Mouse (Mus musculus) neural tube, embryonic 10.5 days (tissue): ENCODE results near the gene Otop2.

Experiments used
- DNase-seq: peaks from one replicate; pipeline ENCODE4 v3.0.0-alpha.2; 2017; ENCODE audit warnings: low spot score; ENCODE audit errors: extremely low spot score

Otop2 gene

GRCm38 (mm10) chr11:115306863-115307262 lies at the start of gene Otop2:
Gene Otop2, plus strand, starts transcription at chr11:115307163.
- DNase-seq: no peak

GRCm38 (mm10) chr11:115257775-115258510 lies 49.0 kb upstream of the Otop2 start:
- no peak for DNase-seq

- DNase-seq: no peak
Measured at GRCm38 (mm10) chr11:115259134-115259533, 47.8 kb upstream of the Otop2 start.

GRCm38 (mm10) chr11:115262954-115263353 lies 44.0 kb upstream of the Otop2 start:
- no peak for DNase-seq

GRCm38 (mm10) chr11:115264136-115264861 lies 42.7 kb upstream of the Otop2 start:
- DNase-seq: no peak

- peak; percentile 61 for DNase-seq
Measured at GRCm38 (mm10) chr11:115264862-115265668, 41.9 kb upstream of the Otop2 start.

GRCm38 (mm10) chr11:115265771-115266399 lies 41.1 kb upstream of the Otop2 start:
- no peak for DNase-seq

GRCm38 (mm10) chr11:115266400-115266778 lies 40.6 kb upstream of the Otop2 start:
- peak; percentile 51 for DNase-seq

- DNase-seq: no peak
Measured at GRCm38 (mm10) chr11:115267061-115267883, 39.7 kb upstream of the Otop2 start, which contains the start of gene Grin2c. Gene Grin2c, minus strand, starts transcription at chr11:115267243.

GRCm38 (mm10) chr11:115267958-115268357 lies 39.0 kb upstream of the Otop2 start:
- DNase-seq: no peak

- DNase-seq: no peak
Measured at GRCm38 (mm10) chr11:115269330-115270066, 37.5 kb upstream of the Otop2 start.

- peak; percentile 88 for DNase-seq
Measured at GRCm38 (mm10) chr11:115270148-115270861, 36.7 kb upstream of the Otop2 start.

GRCm38 (mm10) chr11:115271052-115271451 lies 35.9 kb upstream of the Otop2 start:
- no peak for DNase-seq

- DNase-seq: no peak
Measured at GRCm38 (mm10) chr11:115271481-115271880, 35.5 kb upstream of the Otop2 start.

GRCm38 (mm10) chr11:115272894-115273498 lies 34.0 kb upstream of the Otop2 start:
- DNase-seq: no peak

- DNase-seq: no peak
Measured at GRCm38 (mm10) chr11:115273735-115274134, 33.2 kb upstream of the Otop2 start.

- no peak for DNase-seq
Measured at GRCm38 (mm10) chr11:115274178-115274577, 32.8 kb upstream of the Otop2 start.

GRCm38 (mm10) chr11:115274771-115275170 lies 32.2 kb upstream of the Otop2 start:
- no peak for DNase-seq

GRCm38 (mm10) chr11:115275509-115275908 lies 31.5 kb upstream of the Otop2 start:
- no peak for DNase-seq
